Mouse (Mus musculus): Measurements from ENCODE around the gene Nt5e.

- TF ChIP-seq CHD2 (IDR thresholded peaks at IDR 0.05; ENCODE audit: low read depth, low read length) = no peak
- TF ChIP-seq MAFK (IDR thresholded peaks at IDR 0.05; ENCODE audit: insufficient read depth, low read depth, low read length) = no peak
These were observed 17.9 kb upstream of the Nt5e start for GRCm38 (mm10) chr9:88309127-88309526.
